Mouse (Mus musculus): Measurements from ENCODE around the gene Ddt. TPM values are rescaled to one million over a fixed set of nuclear protein-coding genes. Genes with fewer than 3 reads are reported as not detected.

Gene Ddt
- total RNA-seq (2014; rRNA removed; ENCODE audit: low replicate concordance) (66.7 and 83.0 TPM in 2 replicates), polyA plus RNA-seq (2015; fragmentation: Nextera tagmentation; extraction: Ambion mirVana) (82.1 and 84.8 TPM in 2 replicates)

DNA sequence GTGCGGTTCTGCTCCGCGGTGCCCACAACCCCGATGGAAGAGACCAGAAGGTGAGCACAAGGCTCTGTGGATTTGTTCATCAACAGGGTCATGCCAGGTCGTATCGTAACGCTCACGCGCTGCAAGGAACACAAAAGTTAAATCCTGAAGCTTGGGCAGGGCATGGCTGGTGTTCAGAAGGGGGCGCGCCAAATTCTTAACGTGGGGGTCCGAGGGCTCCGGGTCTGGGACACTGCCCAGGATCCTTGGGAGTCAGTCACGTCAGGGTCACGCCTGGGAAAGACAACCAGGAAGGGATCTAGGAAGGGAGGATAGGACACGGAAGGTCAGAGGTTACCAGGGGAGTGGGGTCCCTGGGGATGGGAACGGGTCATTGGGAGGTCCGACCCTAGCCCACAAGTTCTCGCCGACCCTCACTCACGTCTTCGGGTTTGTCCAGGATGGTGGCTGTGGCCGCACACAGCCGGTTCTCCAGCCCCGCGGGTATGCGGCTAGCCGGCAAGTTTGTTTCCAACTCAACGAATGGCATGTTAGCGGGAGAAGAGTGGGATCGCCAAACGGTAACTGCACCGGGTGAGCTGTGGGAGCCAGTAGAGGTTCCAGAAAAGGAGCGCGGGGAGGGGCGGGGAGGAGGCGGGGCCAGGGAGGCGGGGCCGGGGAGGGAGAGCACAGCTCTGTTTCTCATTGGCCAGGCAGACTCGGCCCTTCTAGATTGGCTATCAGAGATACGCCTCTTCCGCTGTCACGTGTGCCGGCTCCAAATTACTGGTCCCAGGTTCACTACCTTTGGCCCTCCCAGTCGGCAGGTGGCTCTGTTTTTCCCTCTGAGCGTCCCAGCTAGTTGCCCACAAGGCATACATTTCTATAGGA is at the start of gene Ddt:
Gene Ddt, minus strand, starts transcription at position 620 of the 870 bp plus-strand sequence.
- Histone ChIP-seq H3K27ac (ENCODE audit: low read depth) (no peak within 1 kb of the TSS), H3K4me3 (ENCODE audit: low read depth, low read length) (peak within 1 kb of the TSS; percentile 67)
- ATAC-seq (ENCODE audit: insufficient read depth, low read depth), result peak; percentile 96

DNA sequence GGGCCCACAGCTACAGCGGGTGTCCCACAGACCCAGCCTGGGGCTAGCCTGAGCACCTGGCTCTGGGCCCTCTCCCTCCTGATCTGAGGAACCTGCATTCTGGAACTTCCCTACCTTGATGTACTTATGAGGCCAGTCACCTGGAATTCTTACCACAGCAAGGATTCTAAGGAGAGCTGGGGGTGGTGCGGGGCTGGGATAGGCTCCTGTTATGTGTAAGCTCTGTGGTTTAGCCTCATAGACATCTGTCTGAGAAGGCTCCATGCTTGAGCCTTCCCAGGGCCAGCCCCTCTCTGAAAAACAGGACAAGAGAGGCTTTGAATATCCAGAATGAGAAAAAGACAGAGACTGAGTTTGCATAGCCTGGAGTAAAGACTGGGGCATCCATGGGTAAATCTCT is 49.2 kb upstream of the Ddt start, which contains the start of gene Gstt4:
Gene Gstt4, minus strand, starts transcription at position 101 of the 400 bp plus-strand sequence.
- Histone ChIP-seq H3K4me2 (ENCODE audit: low read depth, low read length) (no peak within 1 kb of the TSS), H3K9ac (replicated peaks; ENCODE audit: low read depth, low read length) (no peak within 1 kb of the TSS), H3K9me3 (replicated peaks; ENCODE audit: control insufficient read depth, low read length) (peaks cover 3% of the 10 kb centered on the region; the same call in 1 of the 2 replicates), H3K4me1 (ENCODE audit: control insufficient read depth, insufficient read depth) (peaks cover 2% of the 10 kb centered on the region), H3K4me3 (ENCODE audit: low read depth, low read length) (no peak within 1 kb of the TSS), H3K27ac (ENCODE audit: low read depth) (no peak within 1 kb of the TSS), H3K27me3 (ENCODE audit: control insufficient read depth, insufficient read depth, low read length) (no peaks in the 10 kb centered on the region), H3K36me3 (replicated peaks; ENCODE audit: control insufficient read depth, insufficient read depth, low read length) (no peaks in the 10 kb centered on the region)
- ATAC-seq (ENCODE audit: insufficient read depth, low read depth) (no peak), DNase-seq (ENCODE audit: low spot score) (no peak)
- WGBS, result 80% methylated on average over 2 of the region's 2 CpGs
- no peak for TF ChIP-seq EP300 (IDR thresholded peaks at IDR 0.05; ENCODE audit: low read depth)
- no peak for TF ChIP-seq CTCF (IDR thresholded peaks at IDR 0.05; ENCODE audit: low read depth)

More for the DNA sequence above, at the start of gene Ddt:
- TF ChIP-seq EP300 (IDR thresholded peaks at IDR 0.05; ENCODE audit: low read depth) (0 out of 2 replicates have a peak, but pooled peaks have one; percentile 40), CTCF (IDR thresholded peaks at IDR 0.05; ENCODE audit: low read depth) (peak; percentile 21; the same call in 1 of the 2 replicates)
- H3K9ac ChIP-seq (replicated peaks; ENCODE audit: low read depth, low read length), result peak within 1 kb of the TSS; percentile 66
- DNase-seq (ENCODE audit: low spot score), result peak; percentile 93
- peak within 1 kb of the TSS; percentile 99 for H3K4me2 ChIP-seq (ENCODE audit: low read depth, low read length)
- no peaks in the 10 kb centered on the region for H3K9me3 ChIP-seq (replicated peaks; ENCODE audit: control insufficient read depth, low read length)
- H3K27me3 ChIP-seq (ENCODE audit: control insufficient read depth, insufficient read depth, low read length), result no peaks in the 10 kb centered on the region
- H3K36me3 ChIP-seq (replicated peaks; ENCODE audit: control insufficient read depth, insufficient read depth, low read length), result no peaks in the 10 kb centered on the region
- under 1% methylated on average over 47 of the region's 47 CpGs for WGBS
- peaks cover 8% of the 10 kb centered on the region for H3K4me1 ChIP-seq (ENCODE audit: control insufficient read depth, insufficient read depth)

DNA sequence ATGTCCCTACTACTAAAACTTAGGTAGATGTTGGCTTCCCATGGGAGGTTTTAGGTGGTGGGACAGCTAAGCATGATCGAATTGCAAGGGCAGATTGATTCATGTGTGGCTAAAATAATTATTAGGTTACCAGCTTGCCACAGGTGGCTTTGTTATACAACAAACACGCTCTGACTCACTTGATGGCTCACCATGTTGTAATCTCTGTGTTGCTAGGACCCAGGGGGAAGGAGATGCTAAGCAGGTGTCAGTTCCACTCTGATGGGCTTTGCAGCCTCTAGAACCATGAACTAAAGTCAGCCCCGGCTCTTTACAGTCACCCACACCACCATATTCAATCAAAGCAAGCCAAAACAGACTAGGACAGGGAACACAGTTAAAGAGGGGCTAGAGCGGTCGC is 46.7 kb upstream of the Ddt start:
- Histone ChIP-seq H3K4me2 (ENCODE audit: low read depth, low read length) (no peak overlapping the region), H3K36me3 (replicated peaks; ENCODE audit: control insufficient read depth, insufficient read depth, low read length) (no peaks in the 10 kb centered on the region), H3K4me3 (ENCODE audit: low read depth, low read length) (no peak overlapping the region), H3K9me3 (replicated peaks; ENCODE audit: control insufficient read depth, low read length) (peaks cover 3% of the 10 kb centered on the region; the same call in 1 of the 2 replicates), H3K27ac (ENCODE audit: low read depth) (no peak overlapping the region), H3K27me3 (ENCODE audit: control insufficient read depth, insufficient read depth, low read length) (no peaks in the 10 kb centered on the region), H3K4me1 (ENCODE audit: control insufficient read depth, insufficient read depth) (no peaks in the 10 kb centered on the region), H3K9ac (replicated peaks; ENCODE audit: low read depth, low read length) (no peak overlapping the region)
- ATAC-seq (ENCODE audit: insufficient read depth, low read depth) (no peak), DNase-seq (ENCODE audit: low spot score) (no peak)
- TF ChIP-seq EP300 (IDR thresholded peaks at IDR 0.05; ENCODE audit: low read depth), result no peak
- no peak for TF ChIP-seq CTCF (IDR thresholded peaks at IDR 0.05; ENCODE audit: low read depth)
- WGBS, result 76% methylated on average over 5 of the region's 5 CpGs

DNA sequence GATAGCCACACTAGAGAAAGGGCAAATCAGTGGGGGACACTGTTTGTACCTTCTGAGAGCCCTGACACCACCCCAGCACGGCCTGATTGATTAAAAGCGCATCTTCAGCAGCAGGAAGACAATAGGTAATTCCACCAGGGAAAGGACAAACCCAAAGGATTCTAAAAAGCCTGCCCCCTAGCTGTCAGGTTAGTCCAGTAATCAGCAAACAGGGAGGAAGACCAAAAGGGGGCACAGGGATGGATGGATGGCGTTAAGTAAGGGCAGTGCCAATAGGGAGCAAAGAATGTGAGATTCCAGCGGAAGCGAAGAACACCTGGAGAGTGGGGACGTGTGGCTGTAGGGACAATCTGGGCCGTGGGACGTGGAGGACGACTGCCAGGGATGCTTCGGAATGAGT is 45.4 kb upstream of the Ddt start:
- DNase-seq (ENCODE audit: low spot score) (no peak), ATAC-seq (ENCODE audit: insufficient read depth, low read depth) (no peak)
- H3K4me3 ChIP-seq (ENCODE audit: low read depth, low read length), result no peak overlapping the region
- no peaks in the 10 kb centered on the region for H3K27me3 ChIP-seq (ENCODE audit: control insufficient read depth, insufficient read depth, low read length)
- no peaks in the 10 kb centered on the region for H3K36me3 ChIP-seq (replicated peaks; ENCODE audit: control insufficient read depth, insufficient read depth, low read length)
- no peak overlapping the region for H3K4me2 ChIP-seq (ENCODE audit: low read depth, low read length)
- no peak overlapping the region for H3K27ac ChIP-seq (ENCODE audit: low read depth)
- H3K9me3 ChIP-seq (replicated peaks; ENCODE audit: control insufficient read depth, low read length), result no peaks in the 10 kb centered on the region
- H3K4me1 ChIP-seq (ENCODE audit: control insufficient read depth, insufficient read depth), result no peaks in the 10 kb centered on the region
- TF ChIP-seq CTCF (IDR thresholded peaks at IDR 0.05; ENCODE audit: low read depth) (no peak), EP300 (IDR thresholded peaks at IDR 0.05; ENCODE audit: low read depth) (no peak)
- 50% methylated on average over 10 of the region's 10 CpGs for WGBS
- no peak overlapping the region for H3K9ac ChIP-seq (replicated peaks; ENCODE audit: low read depth, low read length)

- Histone ChIP-seq H3K27me3 (ENCODE audit: control insufficient read depth, insufficient read depth, low read length) (no peaks in the 10 kb centered on the region), H3K4me1 (ENCODE audit: control insufficient read depth, insufficient read depth) (no peaks in the 10 kb centered on the region), H3K4me2 (ENCODE audit: low read depth, low read length) (no peak overlapping the region), H3K4me3 (ENCODE audit: low read depth, low read length) (no peak overlapping the region), H3K27ac (ENCODE audit: low read depth) (no peak overlapping the region), H3K36me3 (replicated peaks; ENCODE audit: control insufficient read depth, insufficient read depth, low read length) (no peaks in the 10 kb centered on the region), H3K9ac (replicated peaks; ENCODE audit: low read depth, low read length) (no peak overlapping the region), H3K9me3 (replicated peaks; ENCODE audit: control insufficient read depth, low read length) (no peaks in the 10 kb centered on the region)
- DNase-seq (ENCODE audit: low spot score) (no peak), ATAC-seq (ENCODE audit: insufficient read depth, low read depth) (no peak)
- TF ChIP-seq CTCF (IDR thresholded peaks at IDR 0.05; ENCODE audit: low read depth), result no peak
- no peak for TF ChIP-seq EP300 (IDR thresholded peaks at IDR 0.05; ENCODE audit: low read depth)
- WGBS, result 46% methylated on average over 2 of the region's 2 CpGs
Observed at GRCm38 (mm10) chr10:75804217-75804616, 31.0 kb upstream of the Ddt start.
